Mouse (Mus musculus): ENCODE data around the gene Arf6.

Gene Arf6

DNA sequence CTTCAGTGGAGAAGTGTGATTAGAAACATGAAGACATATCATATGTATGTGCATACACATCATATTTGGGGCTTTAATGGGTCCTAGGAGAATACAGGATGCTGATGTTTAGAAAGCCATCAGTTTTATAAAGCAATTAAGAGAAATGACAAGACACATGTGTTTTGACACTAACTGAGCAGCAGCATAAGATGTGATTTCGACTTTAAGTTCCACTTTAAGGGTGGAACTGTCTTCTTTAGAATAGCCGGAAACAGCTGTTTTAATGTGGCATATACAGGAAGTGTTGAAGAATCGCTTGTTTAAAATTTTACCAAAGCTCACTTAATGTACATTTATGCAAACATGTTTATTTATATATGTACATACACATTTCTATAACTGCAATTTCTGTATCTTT is 41.4 kb downstream of the Arf6 start:
- no peak for DNase-seq (ENCODE audit: low spot score)

- no peak for DNase-seq (ENCODE audit: low spot score)
Observed at GRCm38 (mm10) chr12:69414826-69415572, 43.0 kb downstream of the Arf6 start.

GRCm38 (mm10) chr12:69416793-69417192 is 44.8 kb downstream of the Arf6 start:
- DNase-seq (ENCODE audit: low spot score): no peak

DNA sequence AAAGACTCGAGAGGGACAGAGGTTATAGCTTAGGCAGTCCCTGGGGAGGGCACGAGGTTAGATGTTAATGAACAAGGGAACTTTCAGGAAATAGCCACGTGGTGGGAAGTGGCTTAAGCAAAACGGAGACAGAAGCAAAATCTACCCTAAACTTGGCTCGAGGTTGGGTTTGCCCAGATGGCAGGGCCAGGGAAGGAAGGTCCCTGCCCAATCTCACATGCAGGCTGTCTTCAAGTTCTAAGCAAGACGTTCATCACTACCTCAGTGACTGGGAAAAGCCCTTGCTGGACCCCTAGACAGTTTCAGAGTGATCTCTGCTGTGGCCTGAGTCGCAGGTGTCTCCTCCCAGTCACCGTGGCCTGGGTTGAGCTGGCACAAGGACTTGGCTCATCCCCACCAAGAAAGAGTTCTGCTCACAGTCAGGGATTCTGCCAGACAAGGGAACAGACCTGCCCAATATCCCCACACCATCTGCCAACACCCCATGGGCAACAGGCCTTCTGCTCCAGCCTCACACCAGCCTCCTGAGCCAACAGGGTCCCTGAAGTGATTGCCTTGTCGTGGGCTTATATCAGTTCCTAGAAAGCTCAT is 45.8 kb downstream of the Arf6 start:
- DNase-seq (ENCODE audit: low spot score): no peak

DNA sequence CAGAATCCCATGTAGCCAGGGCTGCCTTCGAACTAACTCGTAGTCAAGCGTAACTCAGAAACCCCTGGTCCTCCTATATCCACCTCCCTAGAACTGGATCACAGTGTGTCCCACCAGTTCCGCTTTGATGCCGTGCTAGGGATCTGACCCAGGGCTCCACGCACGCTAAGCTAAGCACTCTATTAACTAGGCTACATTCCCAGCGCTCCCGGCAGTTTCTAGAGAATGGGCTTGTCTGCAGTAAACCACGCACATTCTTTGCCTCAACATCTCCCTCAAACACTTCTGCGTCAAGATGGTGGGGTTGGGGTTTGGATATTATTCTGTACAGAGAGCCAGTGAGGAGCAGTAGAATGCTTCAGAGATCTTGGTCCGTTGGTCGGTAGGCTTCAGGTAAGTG is 46.7 kb downstream of the Arf6 start:
- DNase-seq (ENCODE audit: low spot score): no peak

- DNase-seq (ENCODE audit: low spot score): no peak
Observed at GRCm38 (mm10) chr12:69419017-69419605, 47.2 kb downstream of the Arf6 start.

DNA sequence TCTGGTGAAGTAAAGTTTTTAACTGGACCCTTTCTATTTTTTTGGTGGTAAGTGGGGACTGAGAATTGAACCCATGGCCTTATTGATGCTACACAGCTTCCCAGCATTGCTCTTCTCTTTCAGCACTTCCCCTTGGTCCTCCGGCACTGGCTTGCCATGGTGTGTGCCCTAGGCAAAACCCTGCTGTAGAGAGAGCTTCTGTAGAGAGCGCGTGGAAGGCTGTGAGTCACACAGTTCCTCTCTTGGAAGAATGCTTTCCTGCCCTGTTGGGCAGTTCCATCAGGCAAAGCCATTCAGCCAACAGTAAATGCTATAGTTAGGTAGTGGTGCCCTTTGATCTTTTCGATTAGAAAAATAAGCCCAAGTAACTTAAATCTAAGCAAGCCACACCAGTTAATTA is 47.7 kb downstream of the Arf6 start:
- DNase-seq (ENCODE audit: low spot score): no peak

- DNase-seq (ENCODE audit: low spot score): no peak
Observed at GRCm38 (mm10) chr12:69420716-69421115, 48.8 kb downstream of the Arf6 start.

GRCm38 (mm10) chr12:69422827-69423537 is 51.0 kb downstream of the Arf6 start:
- DNase-seq (ENCODE audit: low spot score): peak; percentile 52

Measured in urinary bladder, postnatal 25 days (tissue).